Mouse (Mus musculus): ENCODE measurements around the gene Cdc20. TPM values are rescaled to one million over a fixed set of nuclear protein-coding genes. Genes with fewer than 3 reads are reported as not detected.

Gene Cdc20
- polyA plus RNA-seq, 1 experiment from 2014 or later: 275 TPM

DNA sequence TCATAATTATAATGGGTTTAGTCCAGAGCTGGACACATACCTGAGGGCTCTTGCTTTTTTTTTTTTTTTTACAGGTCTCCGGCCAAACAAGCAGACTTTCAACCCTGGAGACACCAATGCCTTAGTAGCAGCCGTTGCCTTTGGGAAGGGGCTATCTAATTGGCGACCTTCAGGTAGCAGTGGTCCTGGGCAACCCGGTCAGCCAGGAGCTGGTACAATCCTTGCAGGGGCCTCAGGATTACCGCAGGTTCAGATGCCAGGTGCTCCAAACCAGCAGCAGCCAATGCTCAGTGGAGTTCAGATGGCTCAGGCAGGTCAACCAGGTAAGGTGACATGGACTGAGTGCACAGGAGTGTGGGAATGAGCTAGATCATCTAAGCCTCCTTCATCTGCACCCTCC is 23.6 kb downstream of the Cdc20 start:
- Histone ChIP-seq H3K27me3 (no peaks in the 10 kb centered on the region), H3K9me3 (replicated peaks) (no peaks in the 10 kb centered on the region), H3K4me2 (no peak overlapping the region), H3K9ac (no peak overlapping the region), H3K36me3 (peaks cover 80% of the 10 kb centered on the region), H3K4me3 (replicated peaks) (no peak overlapping the region), H3K4me1 (peaks cover 11% of the 10 kb centered on the region), H3K27ac (no peak overlapping the region)
- no peak for ATAC-seq (replicated peaks; ENCODE audit: low FRiP score)
- WGBS: 92% methylated on average over 5 of the region's 5 CpGs

DNA sequence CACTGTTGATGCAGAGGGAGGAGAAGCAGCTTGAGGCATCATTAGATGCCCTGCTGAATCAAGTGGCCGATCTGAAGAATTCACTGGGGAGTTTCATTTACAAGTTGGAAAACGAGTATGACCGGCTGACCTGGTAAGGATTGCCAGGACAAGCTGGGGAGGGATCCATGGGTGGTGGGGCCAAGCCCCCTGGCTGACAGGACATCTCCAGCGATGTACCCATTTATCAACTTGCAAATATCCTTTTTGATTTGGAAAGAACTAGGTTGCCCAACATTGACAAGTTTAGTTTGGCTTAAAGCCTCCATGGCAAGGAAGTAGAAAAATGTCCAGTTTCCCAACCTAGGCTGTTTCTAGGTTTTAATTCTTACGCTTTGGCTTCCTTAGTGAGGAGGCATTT is 26.3 kb downstream of the Cdc20 start:
- Histone ChIP-seq H3K27ac (no peak overlapping the region), H3K27me3 (no peaks in the 10 kb centered on the region), H3K4me3 (replicated peaks) (no peak overlapping the region), H3K36me3 (peaks cover 54% of the 10 kb centered on the region), H3K4me2 (no peak overlapping the region), H3K9me3 (replicated peaks) (no peaks in the 10 kb centered on the region), H3K4me1 (peaks cover 20% of the 10 kb centered on the region), H3K9ac (no peak overlapping the region)
- 90% methylated on average over 5 of the region's 5 CpGs for WGBS
- ATAC-seq (replicated peaks; ENCODE audit: low FRiP score): no peak

DNA sequence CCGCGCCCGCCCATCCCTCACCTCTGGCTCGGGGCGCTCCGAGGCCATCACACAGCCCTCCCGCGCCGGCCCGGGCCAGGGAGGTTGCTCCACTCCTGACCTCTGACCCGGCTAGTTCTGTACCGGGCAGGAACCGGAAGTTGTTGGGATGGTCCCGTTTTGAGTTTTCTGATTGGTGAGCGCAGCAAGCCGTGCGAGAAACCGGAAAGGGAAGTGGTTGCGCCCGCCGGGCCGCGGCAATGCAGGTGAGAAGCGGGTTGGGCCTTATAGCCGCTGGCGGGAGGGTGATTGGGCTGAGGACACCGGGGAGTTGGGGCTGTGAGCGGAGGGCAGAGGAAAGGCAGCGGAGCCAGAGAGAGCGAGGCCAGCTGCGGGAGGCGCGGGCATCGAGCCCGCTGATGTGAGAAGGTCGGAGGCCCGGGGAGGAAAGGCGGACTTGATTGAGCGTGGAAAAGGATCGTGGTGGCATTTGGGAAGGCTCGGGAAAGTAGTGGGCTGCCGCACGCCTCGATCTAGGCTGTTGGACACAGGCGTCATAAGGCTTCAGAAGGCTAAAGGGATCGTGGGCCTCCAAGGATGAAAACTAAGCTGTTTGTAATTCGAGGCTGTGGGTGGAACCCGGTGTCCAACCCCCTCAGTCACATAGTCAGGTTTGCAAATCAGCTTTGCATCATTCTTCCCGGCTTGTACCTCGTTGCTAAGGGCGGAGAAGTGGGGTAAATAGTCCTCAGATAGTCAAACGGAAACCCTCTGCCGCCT is 27.8 kb downstream of the Cdc20 start, which contains the start of the genes Szt2 and Med8:
TSS of gene Szt2 (minus strand) at position 132 of the 759 bp plus-strand sequence.
TSS of gene Med8 (plus strand) at position 196 of the 759 bp plus-strand sequence.
- no peaks in the 10 kb centered on the region for H3K9me3 ChIP-seq (replicated peaks)
- H3K4me3 ChIP-seq (replicated peaks): peak within 1 kb of the TSS; percentile 80
- H3K4me1 ChIP-seq: peaks cover 20% of the 10 kb centered on the region
- H3K9ac ChIP-seq: peak within 1 kb of the TSS; percentile 85
- under 1% methylated on average over 53 of the region's 53 CpGs for WGBS
- H3K27me3 ChIP-seq: no peaks in the 10 kb centered on the region
- peaks cover 49% of the 10 kb centered on the region for H3K36me3 ChIP-seq
- peak within 1 kb of the TSS; percentile 57 for H3K27ac ChIP-seq
- peak within 1 kb of the TSS; percentile 72 for H3K4me2 ChIP-seq
- peak; percentile 96 for ATAC-seq (replicated peaks; ENCODE audit: low FRiP score)

DNA sequence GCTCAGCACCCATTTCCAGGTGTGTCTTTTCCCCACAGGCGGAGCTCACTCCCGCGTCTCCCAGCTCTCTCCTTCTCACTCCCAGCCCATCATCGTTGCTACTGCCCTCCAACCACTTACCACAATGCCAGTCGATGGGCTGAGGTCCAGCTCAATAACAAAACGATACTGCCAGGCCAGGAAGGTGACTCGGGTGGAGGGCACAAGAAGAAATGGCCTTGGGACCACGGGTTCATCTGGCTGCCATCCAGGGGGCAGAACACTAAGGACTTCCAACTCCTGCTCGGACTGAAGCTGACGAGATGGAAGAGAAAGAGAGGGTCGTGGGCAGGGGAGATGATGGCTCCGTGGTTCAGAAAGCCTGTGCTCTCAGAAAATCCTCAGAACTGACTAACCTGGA is 34.5 kb downstream of the Cdc20 start:
- Histone ChIP-seq H3K9me3 (replicated peaks) (no peaks in the 10 kb centered on the region), H3K27ac (no peak overlapping the region), H3K4me3 (replicated peaks) (no peak overlapping the region), H3K4me2 (no peak overlapping the region), H3K27me3 (no peaks in the 10 kb centered on the region), H3K9ac (no peak overlapping the region), H3K36me3 (peaks cover 68% of the 10 kb centered on the region), H3K4me1 (no peaks in the 10 kb centered on the region; the same call in 1 of the 2 replicates)
- no peak for ATAC-seq (replicated peaks; ENCODE audit: low FRiP score)
- WGBS: 94% methylated on average over 12 of the region's 12 CpGs

- Histone ChIP-seq H3K36me3 (peaks cover 76% of the 10 kb centered on the region), H3K4me3 (replicated peaks) (no peak overlapping the region), H3K27me3 (no peaks in the 10 kb centered on the region), H3K9me3 (replicated peaks) (no peaks in the 10 kb centered on the region), H3K9ac (no peak overlapping the region), H3K27ac (no peak overlapping the region), H3K4me1 (no peaks in the 10 kb centered on the region), H3K4me2 (no peak overlapping the region)
- ATAC-seq (replicated peaks; ENCODE audit: low FRiP score): no peak
- WGBS: 81% methylated on average over 5 of the region's 5 CpGs
Observed at GRCm38 (mm10) chr4:118401918-118402317, 35.2 kb downstream of the Cdc20 start.

DNA sequence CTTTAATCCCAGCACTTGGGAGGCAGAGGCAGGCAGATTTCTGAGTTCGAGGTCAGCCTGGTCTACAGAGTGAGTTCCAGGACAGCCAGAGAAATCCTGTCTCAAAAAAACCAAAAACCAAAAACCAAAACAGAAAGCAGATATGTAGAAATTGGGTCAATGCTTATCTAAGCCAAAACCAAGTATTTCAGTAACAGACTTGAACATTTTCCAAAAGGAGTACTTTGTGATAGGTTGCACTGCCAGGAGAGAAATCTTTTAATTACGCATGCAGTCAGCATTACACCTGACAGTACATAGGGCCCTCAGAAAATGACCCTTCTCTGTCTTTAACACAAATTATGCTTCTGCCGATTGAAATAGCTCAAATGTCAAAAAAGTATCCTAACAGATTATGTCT is 35.7 kb downstream of the Cdc20 start:
- WGBS: 86% methylated on average over 3 of the region's 3 CpGs
- ATAC-seq (replicated peaks; ENCODE audit: low FRiP score): no peak
- H3K4me2 ChIP-seq: no peak overlapping the region
- H3K27me3 ChIP-seq: no peaks in the 10 kb centered on the region
- no peaks in the 10 kb centered on the region for H3K9me3 ChIP-seq (replicated peaks)
- no peaks in the 10 kb centered on the region for H3K4me1 ChIP-seq
- peaks cover 81% of the 10 kb centered on the region for H3K36me3 ChIP-seq
- H3K9ac ChIP-seq: no peak overlapping the region
- H3K4me3 ChIP-seq (replicated peaks): no peak overlapping the region
- H3K27ac ChIP-seq: no peak overlapping the region

DNA sequence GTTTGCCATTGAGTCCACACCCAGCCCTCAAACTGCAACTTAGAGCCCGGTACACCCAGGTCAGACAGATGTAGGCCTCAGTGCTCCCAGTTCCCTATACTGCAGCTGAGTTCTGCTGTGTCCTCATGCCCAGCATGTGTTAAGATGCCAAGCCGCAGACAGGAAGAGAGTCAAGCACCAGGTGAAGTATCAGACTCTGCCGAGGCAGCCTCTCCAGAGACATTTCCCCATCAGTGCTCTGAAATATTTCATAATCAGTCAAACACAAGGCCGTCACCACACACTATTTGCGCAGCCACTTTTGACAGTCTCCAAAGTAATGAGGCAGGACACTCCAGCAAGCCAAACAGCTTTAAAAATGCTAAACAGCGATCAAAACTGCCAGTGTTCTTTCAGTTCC is 38.8 kb downstream of the Cdc20 start:
- no peak overlapping the region for H3K27ac ChIP-seq
- no peak overlapping the region for H3K4me3 ChIP-seq (replicated peaks)
- WGBS: 93% methylated on average over 6 of the region's 6 CpGs
- no peak for ATAC-seq (replicated peaks; ENCODE audit: low FRiP score)
- peaks cover 96% of the 10 kb centered on the region for H3K36me3 ChIP-seq
- no peak overlapping the region for H3K4me2 ChIP-seq
- H3K9ac ChIP-seq: no peak overlapping the region
- no peaks in the 10 kb centered on the region for H3K27me3 ChIP-seq
- H3K9me3 ChIP-seq (replicated peaks): no peaks in the 10 kb centered on the region
- H3K4me1 ChIP-seq: no peaks in the 10 kb centered on the region

GRCm38 (mm10) chr4:118396433-118396832 is 40.7 kb downstream of the Cdc20 start:
- no peak overlapping the region for H3K9ac ChIP-seq
- no peaks in the 10 kb centered on the region for H3K27me3 ChIP-seq
- H3K4me3 ChIP-seq (replicated peaks): no peak overlapping the region
- H3K36me3 ChIP-seq: peaks cover 97% of the 10 kb centered on the region
- WGBS: 64% methylated on average over 3 of the region's 3 CpGs
- ATAC-seq (replicated peaks; ENCODE audit: low FRiP score): no peak
- no peaks in the 10 kb centered on the region for H3K9me3 ChIP-seq (replicated peaks)
- no peak overlapping the region for H3K4me2 ChIP-seq
- no peaks in the 10 kb centered on the region for H3K4me1 ChIP-seq
- no peak overlapping the region for H3K27ac ChIP-seq

DNA sequence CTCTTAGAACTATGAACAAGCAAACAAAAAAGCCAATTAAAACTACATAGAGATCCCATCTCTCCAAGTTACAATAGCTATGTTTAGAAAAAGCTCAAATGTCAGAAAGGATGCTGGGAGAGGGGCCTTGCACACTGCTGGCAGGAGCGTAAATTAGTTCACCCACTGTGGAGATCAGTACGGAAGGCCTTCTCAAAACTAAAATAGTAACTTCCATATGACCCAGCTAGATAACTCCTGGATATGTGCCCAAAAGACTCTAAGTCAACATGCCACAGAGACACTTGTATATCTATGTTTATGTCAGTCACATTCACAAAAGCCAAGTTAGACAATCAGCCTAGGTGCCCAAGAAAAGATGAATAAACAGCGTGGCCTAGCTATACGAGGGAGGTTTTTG is 41.9 kb downstream of the Cdc20 start:
- H3K4me1 ChIP-seq: no peaks in the 10 kb centered on the region
- no peak overlapping the region for H3K4me2 ChIP-seq
- no peaks in the 10 kb centered on the region for H3K9me3 ChIP-seq (replicated peaks)
- no peak overlapping the region for H3K9ac ChIP-seq
- 74% methylated on average over 4 of the region's 4 CpGs for WGBS
- no peak overlapping the region for H3K4me3 ChIP-seq (replicated peaks)
- no peak overlapping the region for H3K27ac ChIP-seq
- no peaks in the 10 kb centered on the region for H3K27me3 ChIP-seq
- peaks cover 97% of the 10 kb centered on the region for H3K36me3 ChIP-seq
- no peak for ATAC-seq (replicated peaks; ENCODE audit: low FRiP score)

DNA sequence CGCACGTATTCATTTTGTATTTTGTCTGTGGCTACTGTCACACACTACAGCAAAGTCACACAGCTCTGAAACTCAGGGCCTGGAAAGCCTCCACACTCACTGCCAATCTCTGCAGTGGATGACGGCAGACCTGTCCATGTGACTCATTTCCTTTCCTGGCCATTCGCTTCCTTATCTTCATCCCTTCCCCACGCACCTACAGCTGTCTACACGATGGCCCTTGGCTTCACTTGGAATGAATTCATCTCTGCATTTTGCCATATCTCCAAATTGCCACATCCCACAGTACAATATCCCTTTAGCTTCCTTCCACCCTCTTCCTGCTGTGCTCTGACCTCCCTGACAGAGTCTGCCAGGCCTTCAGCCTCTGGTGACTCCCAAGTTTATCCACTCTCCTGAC is 42.6 kb downstream of the Cdc20 start:
- WGBS: 90% methylated on average over 6 of the region's 6 CpGs
- Histone ChIP-seq H3K9ac (no peak overlapping the region), H3K27me3 (no peaks in the 10 kb centered on the region), H3K9me3 (replicated peaks) (no peaks in the 10 kb centered on the region), H3K36me3 (peaks cover 97% of the 10 kb centered on the region), H3K27ac (no peak overlapping the region), H3K4me1 (no peaks in the 10 kb centered on the region), H3K4me2 (no peak overlapping the region), H3K4me3 (replicated peaks) (no peak overlapping the region)
- no peak for ATAC-seq (replicated peaks; ENCODE audit: low FRiP score)

- Histone ChIP-seq H3K4me3 (replicated peaks) (no peak overlapping the region), H3K36me3 (peaks cover 100% of the 10 kb centered on the region), H3K9me3 (replicated peaks) (no peaks in the 10 kb centered on the region), H3K9ac (no peak overlapping the region), H3K4me2 (no peak overlapping the region), H3K27ac (no peak overlapping the region), H3K27me3 (no peaks in the 10 kb centered on the region), H3K4me1 (no peaks in the 10 kb centered on the region)
- no peak for ATAC-seq (replicated peaks; ENCODE audit: low FRiP score)
- 88% methylated on average over 11 of the region's 11 CpGs for WGBS
Observed at GRCm38 (mm10) chr4:118390146-118390545, 47.0 kb downstream of the Cdc20 start.

DNA sequence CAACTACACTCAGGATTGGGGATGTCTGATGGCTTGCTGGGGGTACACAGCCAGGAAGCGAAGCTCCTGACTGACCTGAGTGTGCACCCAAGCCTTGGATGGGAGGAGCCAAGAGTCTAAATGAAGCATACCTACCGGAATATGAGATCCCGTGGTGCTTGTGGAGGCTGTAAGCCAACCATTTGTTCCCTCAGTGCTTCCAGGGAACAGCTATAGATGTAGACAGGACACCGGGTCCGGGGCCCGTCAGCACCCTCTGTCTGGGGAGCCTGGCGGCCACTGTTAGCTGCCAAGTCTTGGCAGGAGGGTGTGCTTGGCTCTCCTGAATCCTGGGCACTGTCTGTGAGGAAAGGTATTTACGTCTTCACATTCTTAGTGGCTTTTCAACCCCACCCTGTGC is 49.8 kb downstream of the Cdc20 start:
- no peak for ATAC-seq (replicated peaks; ENCODE audit: low FRiP score)
- H3K27me3 ChIP-seq: no peaks in the 10 kb centered on the region

DNA sequence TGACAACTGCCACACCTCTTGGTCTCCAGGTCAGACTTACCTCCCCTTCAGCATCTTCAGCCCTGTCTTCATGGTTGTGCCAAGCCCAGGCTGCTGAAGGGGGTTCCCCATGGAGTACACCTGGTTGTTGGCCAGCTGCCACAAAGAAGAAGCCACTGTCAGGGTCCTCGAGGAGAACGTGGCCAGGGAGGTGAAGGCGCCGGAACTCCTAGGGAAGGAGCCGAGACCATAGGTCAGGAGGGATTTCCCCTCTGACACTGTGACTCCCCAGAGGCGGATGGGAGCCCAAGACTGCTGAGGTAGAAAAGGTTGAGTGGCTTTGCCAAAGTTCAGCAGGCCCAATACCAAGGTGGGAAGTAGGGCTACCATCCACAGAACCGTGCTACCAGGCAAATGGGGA is 53.9 kb downstream of the Cdc20 start:
- Histone ChIP-seq H3K4me2 (no peak overlapping the region), H3K9me3 (replicated peaks) (no peaks in the 10 kb centered on the region), H3K9ac (no peak overlapping the region), H3K27me3 (no peaks in the 10 kb centered on the region), H3K4me1 (no peaks in the 10 kb centered on the region), H3K4me3 (replicated peaks) (no peak overlapping the region), H3K36me3 (peaks cover 97% of the 10 kb centered on the region), H3K27ac (no peak overlapping the region)
- WGBS: 91% methylated on average over 7 of the region's 7 CpGs
- ATAC-seq (replicated peaks; ENCODE audit: low FRiP score): no peak

More for the DNA sequence above, 49.8 kb downstream of the Cdc20 start:
- Histone ChIP-seq H3K36me3 (peaks cover 99% of the 10 kb centered on the region), H3K4me1 (no peaks in the 10 kb centered on the region), H3K4me3 (replicated peaks) (no peak overlapping the region), H3K4me2 (no peak overlapping the region), H3K27ac (no peak overlapping the region), H3K9ac (no peak overlapping the region), H3K9me3 (replicated peaks) (no peaks in the 10 kb centered on the region)
- WGBS: 93% methylated on average over 8 of the region's 8 CpGs
